Mouse (Mus musculus) olfactory bulb, adult 2 months (tissue): ENCODE results near the gene Lama2. TPM values are rescaled to one million over a fixed set of nuclear protein-coding genes. Genes with fewer than 3 reads are reported as not detected.
"Not testable (repeated sequence)": the region's sequence is repeated elsewhere in the genome, so short reads cannot be mapped to it uniquely, and the experiment has no call there.

ENCODE experiments used
- H3K27ac ChIP-seq: fragments of 200-500 bp; 2 replicates; pipeline ENCODE4 v1.5.1; 2012; ENCODE audit warnings: low read depth, low read length; ENCODE audit not compliant: insufficient read depth
- H3K4me1 ChIP-seq: fragments of 200-500 bp; 2 replicates; pipeline ENCODE4 v1.6.1; 2012; ENCODE audit warnings: low read length; ENCODE audit not compliant: control insufficient read depth, insufficient read depth
- H3K4me3 ChIP-seq: fragments of 200-500 bp; 2 replicates; pipeline ENCODE4 v1.5.1; 2012; ENCODE audit warnings: mild to moderate bottlenecking, low read depth, low read length, moderate library complexity; ENCODE audit not compliant: insufficient read depth
- CTCF ChIP-seq: fragments of 200-500 bp; IDR thresholded peaks from 2 replicates; pipeline ENCODE4 v1.5.1; 2012; ENCODE audit warnings: low read depth, mild to moderate bottlenecking, low read length, moderate library complexity; ENCODE audit not compliant: insufficient read depth
- POLR2A ChIP-seq: fragments of 200-500 bp; IDR thresholded peaks from 2 replicates; pipeline ENCODE4 v1.6.1; 2012; ENCODE audit warnings: mild to moderate bottlenecking, low read depth, low read length, moderate library complexity; ENCODE audit not compliant: insufficient read depth
- WGBS: fragments of 180-500 bp; shearing (Covaris S2); methylation state at CpG from one replicate; pipeline ENCODE4 v1.1.7; 2018; 5-methylcytosine and 5-hydroxymethylcytosine counted together
- polyA plus RNA-seq: library from polyadenylated mRNA; stranded (reverse); fragments of >200 nt; gene quantifications from 2 replicates; pipeline ENCODE4 v1.2.4, GENCODE M21; 2012; ENCODE audit warnings: low replicate concordance; ENCODE audit not compliant: missing spikeins, insufficient read depth, insufficient read length

Lama2 gene
- polyA plus RNA-seq, 1 experiment = not detected

DNA sequence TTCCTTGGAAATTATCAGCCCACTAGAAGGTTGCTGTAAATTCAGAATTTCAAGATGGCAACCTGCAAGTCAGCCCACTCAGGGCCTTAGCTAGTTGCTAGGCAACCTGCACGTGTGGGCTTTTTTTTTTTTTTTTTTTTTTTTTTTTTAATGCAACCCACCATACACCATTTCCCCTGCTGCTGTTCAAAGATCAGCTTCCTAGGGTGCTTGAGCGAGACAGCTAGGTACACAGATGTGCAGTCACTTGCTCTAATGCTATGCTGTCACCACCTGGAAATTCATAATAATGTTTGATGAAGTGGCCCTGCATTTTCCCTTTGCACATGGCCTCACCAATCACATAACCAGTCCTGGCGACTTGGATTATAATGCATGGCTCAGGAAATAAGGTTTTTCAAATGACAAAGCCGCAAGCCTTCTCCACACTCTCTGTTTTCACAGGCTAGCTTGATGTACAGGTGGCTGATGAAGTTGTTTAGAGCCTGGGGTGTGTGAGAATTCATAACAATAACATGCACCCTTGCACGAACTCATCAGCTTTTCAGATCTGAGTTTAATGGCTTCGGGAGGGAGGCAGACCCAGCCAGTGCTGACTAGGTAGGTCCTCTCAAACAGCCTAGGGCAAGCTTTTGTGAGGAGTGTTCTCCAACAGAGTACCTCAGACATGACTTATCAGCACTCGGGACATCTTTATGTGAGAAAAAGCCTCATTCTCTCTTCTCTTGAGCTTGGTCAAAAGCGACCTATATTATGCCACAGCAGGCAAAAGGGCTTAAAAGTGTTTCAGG, 625.4 kb downstream of the Lama2 start:
- TF ChIP-seq CTCF (no peak), POLR2A (no peak)
- no peaks in the 10 kb centered on the region for H3K4me1 ChIP-seq
- 80% methylated on average over 8 of the region's 8 CpGs for WGBS
- no peak overlapping the region for H3K27ac ChIP-seq
- H3K4me3 ChIP-seq = no peak overlapping the region

DNA sequence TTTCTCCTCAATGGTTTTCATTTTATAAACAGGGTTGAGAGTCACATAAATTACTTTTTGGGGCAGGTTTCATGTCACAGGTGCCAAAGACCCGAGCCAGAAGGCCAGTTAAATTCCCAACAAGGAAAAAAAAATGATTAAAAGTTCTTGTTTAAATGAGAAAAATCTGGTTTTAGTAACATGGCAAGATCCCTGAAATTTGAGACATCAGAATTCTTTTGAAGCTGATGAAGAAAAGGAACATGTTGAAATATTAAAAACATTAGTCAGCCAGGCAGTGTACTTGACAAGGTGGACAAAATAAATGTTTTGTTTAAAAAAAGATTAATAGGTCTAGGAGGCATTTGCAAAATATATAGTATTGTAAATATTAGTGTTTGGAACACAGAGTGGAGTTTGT, 634.1 kb downstream of the Lama2 start:
- H3K4me1 ChIP-seq = no peaks in the 10 kb centered on the region
- H3K4me3 ChIP-seq = no peak overlapping the region
- H3K27ac ChIP-seq = no peak overlapping the region
- WGBS = 75% methylated on average over 1 of the region's 1 CpGs
- TF ChIP-seq CTCF (no peak), POLR2A (no peak)

DNA sequence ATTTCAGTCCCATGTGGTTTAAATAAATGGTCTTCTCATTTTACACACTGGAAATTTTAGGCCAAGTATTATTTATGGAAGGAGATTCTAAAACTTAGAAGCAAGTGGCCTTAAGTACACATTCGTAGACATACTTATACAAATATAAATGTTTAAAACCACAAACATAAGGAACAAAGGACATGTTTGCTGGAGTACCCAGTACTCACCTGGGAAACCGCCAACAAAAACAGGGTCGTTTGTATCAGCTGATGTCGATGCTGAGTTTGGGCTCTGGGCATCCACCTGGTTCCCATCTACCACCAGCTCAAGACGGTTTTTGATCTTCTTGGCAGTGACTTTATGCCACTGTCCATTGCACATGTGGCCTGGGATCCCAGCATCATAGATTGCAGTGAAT, 635.5 kb downstream of the Lama2 start:
- not testable (repeated sequence) for H3K4me3 ChIP-seq, H3K4me1 ChIP-seq, H3K27ac ChIP-seq
- WGBS = 88% methylated on average over 5 of the region's 5 CpGs

DNA sequence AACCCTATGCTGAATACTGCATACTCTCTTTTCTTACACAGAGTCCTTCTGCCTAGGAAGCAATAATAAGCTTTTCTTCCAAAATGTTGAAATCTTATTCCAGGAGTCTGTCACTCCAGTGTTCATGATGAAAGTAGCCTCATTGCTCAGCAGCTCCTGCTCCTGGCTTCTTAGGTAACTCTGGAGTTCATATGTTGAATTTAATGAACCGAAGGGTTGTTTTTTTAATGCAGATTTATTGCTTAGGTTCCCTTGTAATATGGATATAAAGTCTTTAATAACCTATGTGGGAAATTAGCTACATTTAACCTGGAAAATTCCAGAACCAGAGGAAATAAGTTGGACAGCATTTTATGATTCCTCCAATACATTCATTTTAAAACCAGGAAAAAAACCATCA, 636.0 kb downstream of the Lama2 start:
- H3K4me3 ChIP-seq = no peak overlapping the region
- no peaks in the 10 kb centered on the region for H3K4me1 ChIP-seq
- no peak overlapping the region for H3K27ac ChIP-seq
- TF ChIP-seq POLR2A (no peak), CTCF (no peak)
- 96% methylated on average over 1 of the region's 1 CpGs for WGBS

DNA sequence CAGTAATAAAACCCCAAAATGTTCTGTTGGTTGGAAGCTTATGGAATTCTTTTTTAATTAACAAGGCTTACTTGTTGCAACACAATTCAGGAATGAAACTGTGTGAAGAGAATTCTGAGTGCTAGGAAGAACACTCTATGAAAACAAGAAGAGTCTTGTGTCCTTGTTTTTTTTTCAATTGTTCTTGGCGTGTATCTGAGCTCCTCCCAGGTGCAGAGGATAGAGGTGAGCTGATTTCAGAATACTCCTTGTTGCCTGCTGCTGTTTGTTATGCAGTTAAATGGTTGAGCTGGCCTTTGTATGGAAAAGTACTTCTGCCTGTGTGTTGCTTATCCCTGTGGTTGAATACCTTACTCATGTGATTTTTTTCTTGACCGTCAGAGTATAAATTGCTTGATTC, 636.9 kb downstream of the Lama2 start:
- no peak overlapping the region for H3K4me3 ChIP-seq
- no peak overlapping the region for H3K27ac ChIP-seq
- WGBS = 82% methylated on average over 2 of the region's 2 CpGs
- TF ChIP-seq POLR2A (no peak), CTCF (no peak)
- H3K4me1 ChIP-seq = no peaks in the 10 kb centered on the region

DNA sequence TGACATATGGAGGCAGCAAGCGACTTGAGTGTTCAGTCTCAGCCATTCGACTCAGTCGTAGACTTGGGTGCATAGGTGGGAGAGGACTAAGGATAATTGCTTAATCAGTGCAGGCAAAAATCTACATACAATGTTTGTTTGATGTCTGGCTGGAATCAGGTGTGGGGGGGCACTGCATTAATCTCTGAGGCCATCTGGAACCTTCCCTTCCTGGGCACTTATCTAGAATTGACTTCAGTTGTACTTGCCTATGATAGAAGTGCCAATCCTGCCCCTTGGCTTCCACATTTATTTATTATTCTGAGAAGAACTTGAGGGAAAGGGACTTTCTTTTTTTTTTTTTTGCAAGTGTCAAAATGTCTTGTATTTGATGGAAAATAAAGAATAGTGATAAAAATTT, 644.2 kb downstream of the Lama2 start:
- no peak overlapping the region for H3K4me3 ChIP-seq
- no peak overlapping the region for H3K27ac ChIP-seq
- no peaks in the 10 kb centered on the region for H3K4me1 ChIP-seq
- WGBS = 98% methylated on average over 3 of the region's 3 CpGs
- TF ChIP-seq POLR2A = no peak
- no peak for TF ChIP-seq CTCF

DNA sequence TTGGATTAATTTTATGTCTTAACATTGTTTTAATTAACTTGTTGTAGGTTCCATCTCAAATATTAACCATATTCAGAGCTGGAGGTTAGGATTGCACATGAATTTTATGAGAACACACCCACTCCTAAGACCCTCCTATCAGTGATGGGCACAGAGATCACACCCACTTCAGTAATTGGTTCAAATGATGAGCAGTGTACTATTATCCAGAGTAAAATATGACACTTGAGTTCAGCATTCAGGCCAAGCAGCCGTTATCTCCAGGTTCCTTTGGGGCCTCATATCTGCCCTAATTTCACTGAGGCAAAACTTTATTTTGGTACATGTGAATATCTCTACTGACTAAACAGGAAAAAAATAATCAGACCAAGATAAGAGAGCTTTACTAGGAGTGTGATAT, 645.3 kb downstream of the Lama2 start:
- Histone ChIP-seq H3K4me1 (no peaks in the 10 kb centered on the region), H3K4me3 (no peak overlapping the region), H3K27ac (no peak overlapping the region)
- no peak for TF ChIP-seq POLR2A
- no peak for TF ChIP-seq CTCF
- WGBS = 92% methylated on average over 1 of the region's 1 CpGs

DNA sequence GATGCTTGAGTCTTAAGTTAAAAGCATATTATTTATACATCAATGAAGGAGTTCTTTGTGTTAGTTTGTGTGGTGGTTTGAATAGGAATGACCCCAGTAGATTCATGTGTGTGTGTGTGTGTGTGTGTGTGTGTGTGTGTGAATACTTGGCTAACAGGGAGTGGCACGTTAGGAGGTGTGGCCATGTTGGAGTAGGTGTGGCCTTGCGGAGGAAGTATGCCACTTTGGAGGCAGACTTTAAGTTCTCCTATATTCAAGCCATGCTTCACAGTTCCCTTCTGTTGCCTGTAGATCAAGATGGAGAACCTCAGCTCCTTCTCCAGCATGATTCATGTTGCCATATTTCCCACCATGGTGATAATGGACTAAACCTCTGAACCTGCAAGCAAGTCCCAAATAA, 646.0 kb downstream of the Lama2 start:
- WGBS = 93% methylated on average over 2 of the region's 2 CpGs
- H3K27ac ChIP-seq = no peak overlapping the region
- no peak for TF ChIP-seq CTCF
- TF ChIP-seq POLR2A = no peak

DNA sequence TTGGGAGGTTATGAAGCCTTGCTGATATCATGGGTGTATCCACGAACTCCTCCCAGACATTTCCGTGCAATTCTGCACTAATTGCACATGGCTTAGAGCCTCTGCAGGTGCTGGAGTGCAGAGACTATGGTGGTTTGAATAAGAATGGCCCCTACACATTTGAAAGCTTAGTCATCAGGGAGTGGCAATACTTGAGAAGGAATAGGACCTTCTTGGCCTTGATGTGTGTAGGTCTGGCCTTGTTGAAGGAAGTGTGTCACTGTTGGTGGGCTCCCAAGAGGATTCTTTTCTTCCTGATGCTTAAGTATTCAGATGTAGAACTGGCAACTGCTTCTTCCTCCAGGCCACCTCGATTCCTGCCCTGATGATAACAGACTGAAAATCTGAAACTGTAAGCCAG, 661.0 kb downstream of the Lama2 start:
- WGBS = 71% methylated on average over 3 of the region's 3 CpGs
- Histone ChIP-seq H3K4me3 (no peak overlapping the region), H3K4me1 (no peaks in the 10 kb centered on the region), H3K27ac (no peak overlapping the region)
- TF ChIP-seq POLR2A (no peak), CTCF (no peak)

More for the DNA sequence above, 646.0 kb downstream of the Lama2 start:
- Histone ChIP-seq H3K4me1 (no peaks in the 10 kb centered on the region), H3K4me3 (no peak overlapping the region)

DNA sequence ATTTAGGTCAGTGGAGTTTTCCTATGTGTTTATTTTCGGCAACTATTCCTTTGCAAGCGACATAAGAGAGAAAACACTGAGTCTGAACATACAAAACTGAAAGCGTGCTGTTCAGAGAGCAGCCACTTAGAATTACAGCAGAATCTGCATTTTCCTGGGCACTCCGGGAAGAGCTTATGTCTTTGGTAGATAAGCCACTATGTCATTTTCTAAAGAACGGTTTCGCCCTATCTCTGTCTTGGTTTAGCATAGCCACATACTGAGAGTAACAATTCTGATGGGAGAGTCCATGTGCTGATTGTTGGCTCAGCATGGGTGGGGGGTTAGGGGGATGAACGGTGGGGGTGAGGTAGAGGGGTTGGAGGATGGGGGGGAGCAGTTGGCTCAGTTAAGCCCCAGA, 669.1 kb downstream of the Lama2 start:
- Histone ChIP-seq H3K4me3 (no peak overlapping the region), H3K4me1 (no peaks in the 10 kb centered on the region), H3K27ac (no peak overlapping the region)
- TF ChIP-seq CTCF (no peak), POLR2A (no peak)
- WGBS = 69% methylated on average over 7 of the region's 7 CpGs
